Mouse (Mus musculus) forebrain, embryonic 11.5 days (tissue): ENCODE measurements around the gene Med13l. TPM values are rescaled to one million over a fixed set of nuclear protein-coding genes. Genes with fewer than 3 reads are reported as not detected.

Source experiments
- ATAC-seq: fragments of 200-750 bp; cut with Nextera tagmentation; replicated peaks from 2 replicates; pipeline ENCODE4 v1.8.0; 2017; ENCODE audit warnings: moderate TSS enrichment; ENCODE audit not compliant: low FRiP score
- DNase-seq: peaks from one replicate; pipeline ENCODE4 v3.0.0-alpha.2; 2017; ENCODE audit warnings: low spot score
- H3K27ac ChIP-seq: fragments of 300-500 bp; sonication (generic); 2 replicates; pipeline ENCODE4 v1.5.1; 2014; ENCODE audit warnings: low read depth, low read length
- H3K27me3 ChIP-seq: fragments of 300-500 bp; sonication (generic); 2 replicates; pipeline ENCODE4 v1.6.1; 2014; ENCODE audit warnings: mild to moderate bottlenecking, low read length, mixed read lengths; ENCODE audit not compliant: control insufficient read depth, insufficient read depth
- H3K36me3 ChIP-seq: fragments of 300-500 bp; sonication (generic); 2 replicates; pipeline ENCODE4 v1.6.1; 2014; ENCODE audit warnings: mild to moderate bottlenecking, low read length, moderate library complexity, mixed read lengths; ENCODE audit not compliant: control insufficient read depth, insufficient read depth
- H3K4me1 ChIP-seq: fragments of 300-500 bp; sonication (generic); replicated peaks from 2 replicates; pipeline ENCODE4 v1.6.1; 2014; ENCODE audit warnings: low read length, mixed read lengths; ENCODE audit not compliant: control insufficient read depth, insufficient read depth
- H3K4me2 ChIP-seq: fragments of 300-500 bp; sonication (generic); 2 replicates; pipeline ENCODE4 v1.6.1; 2014; ENCODE audit warnings: low read depth, mild to moderate bottlenecking, low read length, moderate library complexity, mixed read lengths; ENCODE audit not compliant: severe bottlenecking
- H3K4me3 ChIP-seq: fragments of 300-500 bp; sonication (generic); 2 replicates; pipeline ENCODE4 v1.5.1; 2014; ENCODE audit warnings: low read depth, low read length
- H3K9ac ChIP-seq: fragments of 300-500 bp; sonication (generic); 2 replicates; pipeline ENCODE4 v1.6.1; 2014; ENCODE audit warnings: low read length
- H3K9me3 ChIP-seq: fragments of 300-500 bp; sonication (generic); 2 replicates; pipeline ENCODE4 v1.6.1; 2016; ENCODE audit warnings: low read length, mixed read lengths; ENCODE audit not compliant: control insufficient read depth
- WGBS: fragments of 180-500 bp; shearing (Covaris S2); extraction: QIAGEN DNeasy Blood & Tissue Kit; methylation state at CpG from one replicate; pipeline ENCODE4 v1.1.7; 2014; 5-methylcytosine and 5-hydroxymethylcytosine counted together
- polyA plus RNA-seq: library from polyadenylated mRNA; unstranded; fragments of >200 nt; fragmentation: Nextera tagmentation; extraction: Ambion mirVana; gene quantifications from 2 replicates; pipeline ENCODE4 v1.2.1, GENCODE M21; 2014

The Med13l gene
- polyA plus RNA-seq, 1 experiment from 2014 or later: 15.1 TPM

- Histone ChIP-seq H3K4me2 (no peak overlapping the region), H3K9ac (no peak overlapping the region), H3K36me3 (no peaks in the 10 kb centered on the region), H3K27ac (no peak overlapping the region), H3K4me1 (peaks cover 12% of the 10 kb centered on the region), H3K9me3 (no peaks in the 10 kb centered on the region), H3K4me3 (no peak overlapping the region), H3K27me3 (no peaks in the 10 kb centered on the region)
- DNase-seq (no peak), ATAC-seq (no peak)
- WGBS: 77% methylated on average over 3 of the region's 3 CpGs
Observed at GRCm38 (mm10) chr5:118574236-118574635, 13.8 kb downstream of the Med13l start.

DNA sequence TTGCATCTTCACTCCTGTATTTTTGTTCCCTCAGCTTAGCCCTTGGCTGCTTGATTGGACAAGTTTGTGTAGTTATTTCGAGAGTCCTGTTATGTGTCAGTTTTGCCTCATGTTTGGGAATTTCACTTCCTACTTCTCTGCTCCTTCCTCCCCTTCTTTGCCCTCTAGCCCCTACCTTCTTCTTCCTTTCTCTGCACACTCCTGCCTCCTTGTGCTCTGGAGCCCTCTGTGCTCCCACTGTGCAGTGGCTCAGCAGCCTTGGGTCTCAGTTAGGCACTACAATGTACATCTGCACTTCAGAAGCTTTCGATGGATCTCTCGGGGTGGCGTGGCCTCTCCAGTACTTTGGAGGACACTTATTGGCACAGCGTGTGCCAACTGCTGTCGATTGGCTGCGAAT lies 14.5 kb downstream of the Med13l start:
- H3K4me3 ChIP-seq: no peak overlapping the region
- no peaks in the 10 kb centered on the region for H3K9me3 ChIP-seq
- WGBS: 79% methylated on average over 7 of the region's 7 CpGs
- no peak overlapping the region for H3K4me2 ChIP-seq
- no peak overlapping the region for H3K27ac ChIP-seq
- ATAC-seq (no peak), DNase-seq (no peak)
- H3K36me3 ChIP-seq: no peaks in the 10 kb centered on the region
- H3K4me1 ChIP-seq: peaks cover 12% of the 10 kb centered on the region
- no peaks in the 10 kb centered on the region for H3K27me3 ChIP-seq
- H3K9ac ChIP-seq: no peak overlapping the region

DNA sequence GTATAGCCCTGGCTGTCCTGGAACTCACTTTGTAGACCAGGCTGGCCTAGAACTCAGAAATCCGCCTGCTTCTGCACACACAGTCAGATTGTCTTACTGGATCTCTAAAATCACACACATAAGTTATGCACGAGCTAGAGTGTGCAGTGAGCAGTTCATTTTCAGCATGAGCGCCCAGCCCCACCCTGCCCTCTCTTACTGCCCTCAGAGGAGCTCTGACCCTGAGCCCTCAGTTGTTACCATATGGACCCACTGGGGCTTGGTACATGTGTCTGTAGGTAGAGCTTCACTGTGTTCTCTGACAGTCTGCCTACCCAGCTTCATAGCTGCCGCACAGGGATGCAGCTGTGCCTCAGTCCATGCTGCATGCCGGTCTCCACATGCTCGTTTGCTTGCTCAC lies 15.4 kb downstream of the Med13l start:
- Histone ChIP-seq H3K4me3 (no peak overlapping the region), H3K4me2 (no peak overlapping the region), H3K36me3 (no peaks in the 10 kb centered on the region), H3K9ac (no peak overlapping the region), H3K4me1 (peaks cover 8% of the 10 kb centered on the region; the same call in 1 of the 2 replicates), H3K27me3 (no peaks in the 10 kb centered on the region), H3K9me3 (no peaks in the 10 kb centered on the region), H3K27ac (no peak overlapping the region)
- DNase-seq (no peak), ATAC-seq (no peak)
- 63% methylated on average over 6 of the region's 6 CpGs for WGBS

DNA sequence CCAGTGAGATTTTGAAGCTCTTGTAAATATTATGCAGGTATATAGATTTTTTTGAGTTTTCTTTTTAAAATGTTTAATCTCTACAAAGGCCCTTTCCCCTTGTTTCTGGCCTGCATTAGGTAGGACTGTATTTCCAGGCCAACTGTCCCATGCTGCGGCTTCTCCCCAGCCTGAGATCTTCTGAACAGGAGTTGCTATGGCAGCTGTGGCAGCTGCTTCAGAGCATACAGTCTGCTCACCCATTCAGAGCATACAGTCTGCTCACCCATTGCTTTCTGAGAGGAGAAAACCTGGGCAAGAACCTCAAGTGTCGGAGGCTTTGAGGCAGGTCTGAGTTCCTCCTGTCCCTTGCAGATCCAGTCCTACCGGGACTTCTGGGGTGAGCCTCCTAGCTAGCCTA lies 16.3 kb downstream of the Med13l start:
- 76% methylated on average over 3 of the region's 3 CpGs for WGBS
- H3K27me3 ChIP-seq: no peaks in the 10 kb centered on the region
- ATAC-seq (no peak), DNase-seq (no peak)
- H3K36me3 ChIP-seq: no peaks in the 10 kb centered on the region
- no peaks in the 10 kb centered on the region for H3K9me3 ChIP-seq
- no peak overlapping the region for H3K9ac ChIP-seq
- H3K4me2 ChIP-seq: no peak overlapping the region
- H3K4me1 ChIP-seq: peaks cover 8% of the 10 kb centered on the region; the same call in 1 of the 2 replicates
- H3K27ac ChIP-seq: no peak overlapping the region
- no peak overlapping the region for H3K4me3 ChIP-seq

- H3K27ac ChIP-seq: no peak overlapping the region
- no peak overlapping the region for H3K9ac ChIP-seq
- no peaks in the 10 kb centered on the region for H3K27me3 ChIP-seq
- no peaks in the 10 kb centered on the region for H3K36me3 ChIP-seq
- H3K9me3 ChIP-seq: no peaks in the 10 kb centered on the region
- H3K4me1 ChIP-seq: peaks cover 7% of the 10 kb centered on the region
- no peak overlapping the region for H3K4me2 ChIP-seq
- no peak overlapping the region for H3K4me3 ChIP-seq
- no peak for ATAC-seq
- WGBS: 50% methylated on average over 4 of the region's 4 CpGs
- DNase-seq: no peak
Observed at GRCm38 (mm10) chr5:118585355-118585754, 24.9 kb downstream of the Med13l start.

GRCm38 (mm10) chr5:118586560-118586959 lies 26.1 kb downstream of the Med13l start:
- 62% methylated on average over 6 of the region's 6 CpGs for WGBS
- H3K27ac ChIP-seq: no peak overlapping the region

GRCm38 (mm10) chr5:118588381-118588925 lies 28.0 kb downstream of the Med13l start:
- H3K4me1 ChIP-seq: peaks cover 17% of the 10 kb centered on the region
- WGBS: 88% methylated on average over 6 of the region's 6 CpGs
- H3K9me3 ChIP-seq: no peaks in the 10 kb centered on the region
- ATAC-seq: no peak
- H3K4me3 ChIP-seq: no peak overlapping the region
- H3K4me2 ChIP-seq: no peak overlapping the region
- no peak overlapping the region for H3K9ac ChIP-seq
- no peaks in the 10 kb centered on the region for H3K36me3 ChIP-seq
- no peak for DNase-seq
- H3K27me3 ChIP-seq: no peaks in the 10 kb centered on the region
- no peak overlapping the region for H3K27ac ChIP-seq

More at GRCm38 (mm10) chr5:118586560-118586959, 26.1 kb downstream of the Med13l start:
- H3K36me3 ChIP-seq: no peaks in the 10 kb centered on the region
- no peaks in the 10 kb centered on the region for H3K27me3 ChIP-seq
- peaks cover 11% of the 10 kb centered on the region for H3K4me1 ChIP-seq
- no peaks in the 10 kb centered on the region for H3K9me3 ChIP-seq
- no peak overlapping the region for H3K9ac ChIP-seq
- ATAC-seq (no peak), DNase-seq (no peak)
- H3K4me3 ChIP-seq: no peak overlapping the region
- no peak overlapping the region for H3K4me2 ChIP-seq

DNA sequence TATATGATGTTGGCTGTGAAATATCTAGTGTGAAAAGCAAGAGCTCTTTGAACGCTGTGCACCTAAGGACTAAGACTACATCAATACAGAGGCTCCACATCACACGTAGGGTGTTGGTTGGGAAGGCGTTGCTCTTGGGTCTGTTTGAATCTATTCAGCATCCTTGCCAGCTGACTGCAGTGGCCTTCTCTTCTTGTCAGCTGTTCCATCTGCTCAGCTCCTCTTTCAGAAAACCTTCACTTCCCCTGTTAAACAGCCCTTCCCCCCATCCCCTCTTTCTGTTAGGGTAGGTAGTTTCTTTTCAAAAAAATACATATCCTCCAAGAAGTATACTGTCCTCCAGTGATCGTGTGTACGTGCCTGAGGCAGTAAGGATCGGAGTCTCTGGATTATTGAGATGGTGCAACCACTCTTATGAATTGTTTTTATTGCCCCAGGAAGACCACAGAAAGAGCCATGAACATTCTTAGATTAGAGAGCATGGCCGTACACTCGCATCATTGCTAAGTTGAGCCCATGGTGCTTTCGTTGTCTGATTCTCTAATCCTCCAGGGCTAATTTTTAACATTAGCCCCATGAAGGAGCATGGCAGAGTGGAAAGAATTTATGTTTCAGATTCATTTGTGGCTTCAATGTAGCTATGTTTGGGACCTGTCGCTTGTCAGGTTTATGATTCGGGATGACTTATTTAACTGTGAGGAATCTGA lies 28.9 kb downstream of the Med13l start:
- H3K4me2 ChIP-seq: no peak overlapping the region
- DNase-seq (no peak), ATAC-seq (no peak)
- WGBS: 89% methylated on average over 11 of the region's 11 CpGs
- H3K9me3 ChIP-seq: no peaks in the 10 kb centered on the region
- no peak overlapping the region for H3K27ac ChIP-seq
- no peak overlapping the region for H3K4me3 ChIP-seq
- H3K27me3 ChIP-seq: no peaks in the 10 kb centered on the region
- no peak overlapping the region for H3K9ac ChIP-seq
- H3K4me1 ChIP-seq: peaks cover 17% of the 10 kb centered on the region
- no peaks in the 10 kb centered on the region for H3K36me3 ChIP-seq

GRCm38 (mm10) chr5:118590868-118591267 lies 30.4 kb downstream of the Med13l start:
- DNase-seq (no peak), ATAC-seq (no peak)
- Histone ChIP-seq H3K36me3 (no peaks in the 10 kb centered on the region), H3K4me2 (no peak overlapping the region), H3K4me3 (no peak overlapping the region), H3K9ac (no peak overlapping the region), H3K27ac (no peak overlapping the region), H3K9me3 (no peaks in the 10 kb centered on the region), H3K4me1 (peaks cover 17% of the 10 kb centered on the region), H3K27me3 (no peaks in the 10 kb centered on the region)
- WGBS: 49% methylated on average over 6 of the region's 6 CpGs
